Mouse (Mus musculus): ENCODE data around the gene Tcp11x2. TPM values are rescaled to one million over a fixed set of nuclear protein-coding genes. Genes with fewer than 3 reads are reported as not detected.

Gene Tcp11x2
- total and polyA plus RNA-seq, 3 experiments = 7.2 to 13.1 (median 12.4) TPM

GRCm38 (mm10) chrX:135681858-135682257, 11.7 kb downstream of the Tcp11x2 start:
- dilution Hi-C loops (cut with MboI; ENCODE audit: extremely low pct_ligation_motif_present, extremely low pct_unique_long_range_greater_than_20kb, low sequenced_read_pairs) = no loop called here
- Histone ChIP-seq H3K36me3 (replicated peaks in 1 of 2; ENCODE audit: control insufficient read depth in 1 of 2, insufficient read depth in 1 of 2, low read length in 1 of 2) (no peaks in the 10 kb centered on the region), H3K9ac (ENCODE audit: insufficient read depth, low read depth) (no peak overlapping the region), H3K4me3 (replicated peaks in 1 of 3; ENCODE audit: low read depth in 2 of 3, low read length in 2 of 3, poor library complexity in 1 of 3) (no peak overlapping the region), H3K9me3 (replicated peaks; ENCODE audit: low read length) (no peaks in the 10 kb centered on the region), H3K79me2 (replicated peaks; ENCODE audit: control insufficient read depth, extremely low read depth, insufficient read depth, poor library complexity, severe bottlenecking) (no peaks in the 10 kb centered on the region), H3K4me1 (ENCODE audit: control insufficient read depth in 1 of 2, insufficient read depth in 2 of 2) (no peaks in the 10 kb centered on the region), H3K4me2 (ENCODE audit: insufficient read depth, low read depth, poor library complexity, severe bottlenecking) (no peak overlapping the region), H3K27ac (ENCODE audit: insufficient read depth, low read depth) (no peak overlapping the region), H3K27me3 (replicated peaks) (no peaks in the 10 kb centered on the region)
- DNase-seq (ENCODE audit: extremely low read depth) = no peak
- TF ChIP-seq SIN3A (IDR thresholded peaks at IDR 0.05; ENCODE audit: low read length) = no peak
- no peak for TF ChIP-seq ETS1 (conservative IDR thresholded peaks at IDR 0.05; ENCODE audit: low read depth, low read length)
- TF ChIP-seq ELF1 (IDR thresholded peaks at IDR 0.05; ENCODE audit: low read depth, low read length) = no peak
- no peak for TF ChIP-seq ZKSCAN1 (IDR thresholded peaks at IDR 0.05; ENCODE audit: borderline replicate concordance, low read depth, low read length)
- TF ChIP-seq GABPA (IDR thresholded peaks at IDR 0.05; ENCODE audit: insufficient replicate concordance, low read depth, low read length) = no peak
- TF ChIP-seq RAD21 (IDR thresholded peaks at IDR 0.05; ENCODE audit: low read depth, low read length) = no peak
- in situ Hi-C loops (cut with MboI; ENCODE audit: low pct_ligation_motif_present, low pct_unique_long_range_greater_than_20kb, low sequenced_read_pairs) = no loop called here

- Histone ChIP-seq H3K27me3 (replicated peaks) (no peaks in the 10 kb centered on the region), H3K4me2 (ENCODE audit: insufficient read depth, low read depth, poor library complexity, severe bottlenecking) (no peak overlapping the region), H3K79me2 (replicated peaks; ENCODE audit: control insufficient read depth, extremely low read depth, insufficient read depth, poor library complexity, severe bottlenecking) (no peaks in the 10 kb centered on the region), H3K27ac (ENCODE audit: insufficient read depth, low read depth) (no peak overlapping the region), H3K36me3 (replicated peaks in 1 of 2; ENCODE audit: control insufficient read depth in 1 of 2, insufficient read depth in 1 of 2, low read length in 1 of 2) (peaks cover 0 to 2% of the 10 kb centered on the region in 2 experiments), H3K9me3 (replicated peaks; ENCODE audit: low read length) (no peaks in the 10 kb centered on the region), H3K9ac (ENCODE audit: insufficient read depth, low read depth) (no peak overlapping the region), H3K4me3 (replicated peaks in 1 of 3; ENCODE audit: low read depth in 2 of 3, low read length in 2 of 3, poor library complexity in 1 of 3) (no peak overlapping the region), H3K4me1 (ENCODE audit: control insufficient read depth in 1 of 2, insufficient read depth in 2 of 2) (no peaks in the 10 kb centered on the region)
- in situ Hi-C loops (cut with MboI; ENCODE audit: low pct_ligation_motif_present, low pct_unique_long_range_greater_than_20kb, low sequenced_read_pairs) = loop anchor here (25.0 kb wide), 1 partner anchor 160 kb away; no protein-coding TSS in a partner anchor
- dilution Hi-C loops (cut with MboI; ENCODE audit: extremely low pct_ligation_motif_present, extremely low pct_unique_long_range_greater_than_20kb, low sequenced_read_pairs) = no loop called here
- peak; percentile 57 for DNase-seq (ENCODE audit: extremely low read depth)
- TF ChIP-seq SMC3 (IDR thresholded peaks at IDR 0.05; ENCODE audit: low read depth, low read length) = peak; percentile 62
- peak; percentile 60 for TF ChIP-seq RAD21 (IDR thresholded peaks at IDR 0.05; ENCODE audit: low read depth, low read length)
- TF ChIP-seq CTCF (conservative IDR thresholded peaks at IDR 0.05 in 1 of 2, IDR thresholded peaks at IDR 0.05 in 1 of 2; ENCODE audit: low read depth in 2 of 2, low read length in 2 of 2) = peak; percentile 11 to 71; a peak in 2 of 4 replicates
- TF ChIP-seq JUN (IDR thresholded peaks at IDR 0.05; ENCODE audit: insufficient read depth, low read depth, low read length) = no peak
- TF ChIP-seq PAX5 (IDR thresholded peaks at IDR 0.05; ENCODE audit: low read length) = no peak
- peak; percentile 34; the same call in 1 of the 2 replicates for TF ChIP-seq ZNF384 (IDR thresholded peaks at IDR 0.05; ENCODE audit: low read depth, low read length)
Observed at GRCm38 (mm10) chrX:135652173-135652772, 41.3 kb downstream of the Tcp11x2 start.

- no peak within 1 kb of the TSS for H3K4me3 ChIP-seq (replicated peaks in 1 of 3; ENCODE audit: low read depth in 2 of 3, low read length in 2 of 3, poor library complexity in 1 of 3)
- no peak within 1 kb of the TSS for H3K4me2 ChIP-seq (ENCODE audit: insufficient read depth, low read depth, poor library complexity, severe bottlenecking)
- H3K4me1 ChIP-seq (ENCODE audit: control insufficient read depth in 1 of 2, insufficient read depth in 2 of 2) = no peaks in the 10 kb centered on the region
- no peaks in the 10 kb centered on the region for H3K27me3 ChIP-seq (replicated peaks)
- no peak within 1 kb of the TSS for H3K27ac ChIP-seq (ENCODE audit: insufficient read depth, low read depth)
- TF ChIP-seq USF1 (IDR thresholded peaks at IDR 0.05; ENCODE audit: low read depth, low read length) (peak; percentile 14; the same call in 1 of the 2 replicates), BHLHE40 (IDR thresholded peaks at IDR 0.05; ENCODE audit: low read depth, low read length) (no peak)
- H3K79me2 ChIP-seq (replicated peaks; ENCODE audit: control insufficient read depth, extremely low read depth, insufficient read depth, poor library complexity, severe bottlenecking) = no peaks in the 10 kb centered on the region
- H3K9ac ChIP-seq (ENCODE audit: insufficient read depth, low read depth) = no peak within 1 kb of the TSS
- DNase-seq (ENCODE audit: extremely low read depth) = no peak
- H3K36me3 ChIP-seq (replicated peaks in 1 of 2; ENCODE audit: control insufficient read depth in 1 of 2, insufficient read depth in 1 of 2, low read length in 1 of 2) = no peaks in the 10 kb centered on the region
- no peaks in the 10 kb centered on the region for H3K9me3 ChIP-seq (replicated peaks; ENCODE audit: low read length)
- in situ Hi-C loops (cut with MboI; ENCODE audit: low pct_ligation_motif_present, low pct_unique_long_range_greater_than_20kb, low sequenced_read_pairs) (no loop called here), dilution Hi-C loops (cut with MboI; ENCODE audit: extremely low pct_ligation_motif_present, extremely low pct_unique_long_range_greater_than_20kb, low sequenced_read_pairs) (no loop called here)
Observed at GRCm38 (mm10) chrX:135627605-135628004, 66.0 kb downstream of the Tcp11x2 start, which contains the start of gene Prame. TSS of gene Prame (minus strand) at chrX:135627705.

Other genes with a start within 250 kb of the Tcp11x2 start
- gene AV320801, start 199.2 kb downstream of the Tcp11x2 start, total RNA-seq (2012; rRNA removed) = 0.46 and 0.55 TPM in 2 replicates
- gene AV320801, start 199.2 kb downstream of the Tcp11x2 start, total RNA-seq (2014; rRNA removed) = 2.4 and 2.9 TPM in 2 replicates
- gene AV320801, start 199.2 kb downstream of the Tcp11x2 start, polyA plus RNA-seq (2012; ENCODE audit: insufficient read length, low read depth) = 0.81 and 1.3 TPM in 2 replicates
- gene Nxf7, start 95.0 kb downstream of the Tcp11x2 start, total RNA-seq (2012; rRNA removed) = 68.3 and 96.7 TPM in 2 replicates
- 120 and 132 TPM in 2 replicates for gene Nxf7, start 95.0 kb downstream of the Tcp11x2 start, total RNA-seq (2014; rRNA removed)
- gene Nxf7, start 95.0 kb downstream of the Tcp11x2 start, polyA plus RNA-seq (2012; ENCODE audit: insufficient read length, low read depth) = 133 and 183 TPM in 2 replicates
- 0.08 TPM in 2 replicates for gene Prame, start 66.1 kb downstream of the Tcp11x2 start, total RNA-seq (2012; rRNA removed)
- not detected in 2 replicates for gene Prame, start 66.1 kb downstream of the Tcp11x2 start, total RNA-seq (2014; rRNA removed)
- not detected in 2 replicates for gene Prame, start 66.1 kb downstream of the Tcp11x2 start, polyA plus RNA-seq (2012; ENCODE audit: insufficient read length, low read depth)
- not detected in 2 replicates for gene Tmsb15a, start 31.5 kb upstream of the Tcp11x2 start, total RNA-seq (2012; rRNA removed)
- gene Tmsb15a, start 31.5 kb upstream of the Tcp11x2 start, total RNA-seq (2014; rRNA removed) = not detected in 2 replicates
- not detected in 2 replicates for gene Tmsb15a, start 31.5 kb upstream of the Tcp11x2 start, polyA plus RNA-seq (2012; ENCODE audit: insufficient read length, low read depth)
- 5.6 and 6.5 TPM in 2 replicates for gene Armcx5, start 48.9 kb upstream of the Tcp11x2 start, total RNA-seq (2012; rRNA removed)
- gene Armcx5, start 48.9 kb upstream of the Tcp11x2 start, total RNA-seq (2014; rRNA removed) = 10.9 and 11.6 TPM in 2 replicates
- gene Armcx5, start 48.9 kb upstream of the Tcp11x2 start, polyA plus RNA-seq (2012; ENCODE audit: insufficient read length, low read depth) = 7.5 and 8.3 TPM in 2 replicates
- gene Gprasp1, start 48.9 kb upstream of the Tcp11x2 start, total RNA-seq (2012; rRNA removed) = 6.4 and 8.1 TPM in 2 replicates
- gene Gprasp1, start 48.9 kb upstream of the Tcp11x2 start, total RNA-seq (2014; rRNA removed) = 9.3 and 10.6 TPM in 2 replicates
- 15.0 and 15.7 TPM in 2 replicates for gene Gprasp1, start 48.9 kb upstream of the Tcp11x2 start, polyA plus RNA-seq (2012; ENCODE audit: insufficient read length, low read depth)
- gene Bhlhb9, start 103.8 kb upstream of the Tcp11x2 start, total RNA-seq (2012; rRNA removed) = 13.8 and 17.1 TPM in 2 replicates
- 24.7 and 25.6 TPM in 2 replicates for gene Bhlhb9, start 103.8 kb upstream of the Tcp11x2 start, total RNA-seq (2014; rRNA removed)
- gene Bhlhb9, start 103.8 kb upstream of the Tcp11x2 start, polyA plus RNA-seq (2012; ENCODE audit: insufficient read length, low read depth) = 27.9 and 29.3 TPM in 2 replicates
- 0.08 TPM in 2 replicates for gene Gprasp2, start 145.2 kb upstream of the Tcp11x2 start, total RNA-seq (2012; rRNA removed)
- not detected in 2 replicates for gene Gprasp2, start 145.2 kb upstream of the Tcp11x2 start, total RNA-seq (2014; rRNA removed)
- 0.40 TPM in 1 of 2 replicates, not detected in the other for gene Gprasp2, start 145.2 kb upstream of the Tcp11x2 start, polyA plus RNA-seq (2012; ENCODE audit: insufficient read length, low read depth)